Mouse (Mus musculus): ENCODE measurements around the gene Lgals9. TPM values are rescaled to one million over a fixed set of nuclear protein-coding genes. Genes with fewer than 3 reads are reported as not detected.

Gene Lgals9
- polyA plus RNA-seq, 1 experiment from 2014 or later = 5.1 TPM

- Histone ChIP-seq H3K36me3 (replicated peaks; ENCODE audit: control insufficient read depth, insufficient read depth, low read depth, low read length) (no peaks in the 10 kb centered on the region), H3K9me3 (replicated peaks; ENCODE audit: control insufficient read depth, low read length) (no peaks in the 10 kb centered on the region), H3K4me1 (ENCODE audit: control insufficient read depth, insufficient read depth, low read length) (0 out of 2 replicates have a peak, but pooled peaks cover under 1% of the 10 kb centered on the region), H3K9ac (replicated peaks; ENCODE audit: low read length) (no peak overlapping the region), H3K4me3 (ENCODE audit: low read depth, low read length) (no peak overlapping the region), H3K27me3 (ENCODE audit: control insufficient read depth, insufficient read depth, low read length) (no peaks in the 10 kb centered on the region), H3K4me2 (ENCODE audit: low read depth, low read length) (no peak overlapping the region), H3K27ac (replicated peaks; ENCODE audit: low read depth, low read length) (no peak overlapping the region)
- 87% methylated on average over 12 of the region's 12 CpGs for WGBS
- DNase-seq (ENCODE audit: low spot score) (no peak), ATAC-seq (replicated peaks; ENCODE audit: insufficient number of reproducible peaks, low FRiP score, low TSS enrichment, low read depth) (no peak)
These were observed 6.3 kb downstream of the Lgals9 start for GRCm38 (mm10) chr11:78978176-78979019.

- Histone ChIP-seq H3K4me3 (ENCODE audit: low read depth, low read length) (no peak overlapping the region), H3K27ac (replicated peaks; ENCODE audit: low read depth, low read length) (no peak overlapping the region), H3K27me3 (ENCODE audit: control insufficient read depth, insufficient read depth, low read length) (no peaks in the 10 kb centered on the region), H3K4me2 (ENCODE audit: low read depth, low read length) (no peak overlapping the region), H3K36me3 (replicated peaks; ENCODE audit: control insufficient read depth, insufficient read depth, low read depth, low read length) (no peaks in the 10 kb centered on the region), H3K9ac (replicated peaks; ENCODE audit: low read length) (no peak overlapping the region), H3K4me1 (ENCODE audit: control insufficient read depth, insufficient read depth, low read length) (0 out of 2 replicates have a peak, but pooled peaks cover 4% of the 10 kb centered on the region), H3K9me3 (replicated peaks; ENCODE audit: control insufficient read depth, low read length) (no peaks in the 10 kb centered on the region)
- DNase-seq (ENCODE audit: low spot score) (no peak), ATAC-seq (replicated peaks; ENCODE audit: insufficient number of reproducible peaks, low FRiP score, low TSS enrichment, low read depth) (no peak)
- WGBS = 74% methylated on average over 8 of the region's 8 CpGs
These were observed 7.8 kb downstream of the Lgals9 start for GRCm38 (mm10) chr11:78976731-78977510.

GRCm38 (mm10) chr11:78973381-78974150 lies 11.2 kb downstream of the Lgals9 start:
- Histone ChIP-seq H3K36me3 (replicated peaks; ENCODE audit: control insufficient read depth, insufficient read depth, low read depth, low read length) (no peaks in the 10 kb centered on the region), H3K9ac (replicated peaks; ENCODE audit: low read length) (no peak overlapping the region), H3K4me3 (ENCODE audit: low read depth, low read length) (no peak overlapping the region), H3K4me2 (ENCODE audit: low read depth, low read length) (no peak overlapping the region), H3K4me1 (ENCODE audit: control insufficient read depth, insufficient read depth, low read length) (0 out of 2 replicates have a peak, but pooled peaks cover 4% of the 10 kb centered on the region), H3K9me3 (replicated peaks; ENCODE audit: control insufficient read depth, low read length) (no peaks in the 10 kb centered on the region), H3K27me3 (ENCODE audit: control insufficient read depth, insufficient read depth, low read length) (no peaks in the 10 kb centered on the region), H3K27ac (replicated peaks; ENCODE audit: low read depth, low read length) (no peak overlapping the region)
- DNase-seq (ENCODE audit: low spot score) (peak; percentile 12), ATAC-seq (replicated peaks; ENCODE audit: insufficient number of reproducible peaks, low FRiP score, low TSS enrichment, low read depth) (no peak; the same call in 1 of the 2 replicates)
- 70% methylated on average over 17 of the region's 17 CpGs for WGBS

GRCm38 (mm10) chr11:78972811-78973351 lies 11.9 kb downstream of the Lgals9 start:
- no peaks in the 10 kb centered on the region for H3K36me3 ChIP-seq (replicated peaks; ENCODE audit: control insufficient read depth, insufficient read depth, low read depth, low read length)
- DNase-seq (ENCODE audit: low spot score) (peak; percentile 55), ATAC-seq (replicated peaks; ENCODE audit: insufficient number of reproducible peaks, low FRiP score, low TSS enrichment, low read depth) (no peak)
- no peaks in the 10 kb centered on the region for H3K27me3 ChIP-seq (ENCODE audit: control insufficient read depth, insufficient read depth, low read length)
- WGBS = 53% methylated on average over 8 of the region's 8 CpGs
- H3K9ac ChIP-seq (replicated peaks; ENCODE audit: low read length) = no peak overlapping the region
- no peak overlapping the region for H3K27ac ChIP-seq (replicated peaks; ENCODE audit: low read depth, low read length)
- H3K9me3 ChIP-seq (replicated peaks; ENCODE audit: control insufficient read depth, low read length) = no peaks in the 10 kb centered on the region
- no peak overlapping the region for H3K4me3 ChIP-seq (ENCODE audit: low read depth, low read length)
- H3K4me1 ChIP-seq (ENCODE audit: control insufficient read depth, insufficient read depth, low read length) = 0 out of 2 replicates have a peak, but pooled peaks cover 4% of the 10 kb centered on the region
- H3K4me2 ChIP-seq (ENCODE audit: low read depth, low read length) = no peak overlapping the region

DNA sequence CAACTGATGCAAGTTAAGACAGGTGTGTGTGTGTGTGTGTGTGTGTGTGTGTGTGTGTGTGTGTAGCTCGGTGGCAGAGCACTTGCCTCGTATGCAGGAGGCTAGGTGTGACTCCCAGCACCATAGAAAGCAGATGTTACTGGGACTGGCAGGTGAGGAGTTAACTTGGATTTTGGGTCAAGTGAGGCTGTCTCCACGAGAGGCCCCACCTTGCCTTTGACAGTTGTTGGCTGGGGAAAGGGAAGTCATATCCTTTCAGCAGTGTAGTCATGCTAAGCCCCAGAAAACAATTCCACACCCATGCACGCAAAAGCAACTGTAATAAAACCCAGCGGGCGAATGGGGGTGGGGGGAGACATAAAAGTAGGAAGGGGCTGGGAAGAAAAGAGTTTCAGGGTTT lies 12.4 kb downstream of the Lgals9 start:
- DNase-seq (ENCODE audit: low spot score) = peak; percentile 10
- no peaks in the 10 kb centered on the region for H3K36me3 ChIP-seq (replicated peaks; ENCODE audit: control insufficient read depth, insufficient read depth, low read depth, low read length)

GRCm38 (mm10) chr11:78971746-78972145 lies 13.0 kb downstream of the Lgals9 start:
- no peak overlapping the region for H3K4me3 ChIP-seq (ENCODE audit: low read depth, low read length)
- H3K9ac ChIP-seq (replicated peaks; ENCODE audit: low read length) = no peak overlapping the region
- H3K9me3 ChIP-seq (replicated peaks; ENCODE audit: control insufficient read depth, low read length) = no peaks in the 10 kb centered on the region
- H3K36me3 ChIP-seq (replicated peaks; ENCODE audit: control insufficient read depth, insufficient read depth, low read depth, low read length) = no peaks in the 10 kb centered on the region
- H3K4me2 ChIP-seq (ENCODE audit: low read depth, low read length) = no peak overlapping the region
- H3K4me1 ChIP-seq (ENCODE audit: control insufficient read depth, insufficient read depth, low read length) = 0 out of 2 replicates have a peak, but pooled peaks cover 4% of the 10 kb centered on the region
- H3K27ac ChIP-seq (replicated peaks; ENCODE audit: low read depth, low read length) = no peak overlapping the region
- no peak for DNase-seq (ENCODE audit: low spot score)
- WGBS = 81% methylated on average over 3 of the region's 3 CpGs
- no peak for ATAC-seq (replicated peaks; ENCODE audit: insufficient number of reproducible peaks, low FRiP score, low TSS enrichment, low read depth)
- no peaks in the 10 kb centered on the region for H3K27me3 ChIP-seq (ENCODE audit: control insufficient read depth, insufficient read depth, low read length)

More for the DNA sequence above, 12.4 kb downstream of the Lgals9 start:
- no peaks in the 10 kb centered on the region for H3K9me3 ChIP-seq (replicated peaks; ENCODE audit: control insufficient read depth, low read length)
- no peaks in the 10 kb centered on the region for H3K27me3 ChIP-seq (ENCODE audit: control insufficient read depth, insufficient read depth, low read length)
- WGBS = 33% methylated on average over 6 of the region's 6 CpGs
- 0 out of 2 replicates have a peak, but pooled peaks cover 4% of the 10 kb centered on the region for H3K4me1 ChIP-seq (ENCODE audit: control insufficient read depth, insufficient read depth, low read length)
- no peak overlapping the region for H3K4me2 ChIP-seq (ENCODE audit: low read depth, low read length)
- H3K4me3 ChIP-seq (ENCODE audit: low read depth, low read length) = no peak overlapping the region
- H3K27ac ChIP-seq (replicated peaks; ENCODE audit: low read depth, low read length) = no peak overlapping the region
- no peak for ATAC-seq (replicated peaks; ENCODE audit: insufficient number of reproducible peaks, low FRiP score, low TSS enrichment, low read depth)
- no peak overlapping the region for H3K9ac ChIP-seq (replicated peaks; ENCODE audit: low read length)

DNA sequence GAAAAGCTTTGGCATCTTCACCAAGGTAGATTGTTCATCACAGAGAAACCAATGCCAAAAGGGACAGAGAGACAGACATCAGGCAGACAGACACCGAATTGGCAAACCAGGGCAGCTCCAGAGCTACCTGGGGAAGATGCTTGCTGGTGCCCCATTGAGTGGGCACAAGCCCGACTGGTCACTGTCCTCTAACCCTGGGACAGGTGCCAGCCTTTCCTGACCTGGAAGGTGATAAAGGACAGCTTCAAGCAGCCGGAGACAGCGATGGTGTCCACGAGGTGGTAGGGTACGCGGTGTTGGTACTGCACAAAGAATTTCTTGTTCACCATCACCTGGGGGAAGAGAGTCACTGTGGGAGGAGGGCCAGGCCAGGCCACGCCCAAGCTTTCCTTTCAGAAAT lies 13.7 kb downstream of the Lgals9 start:
- Histone ChIP-seq H3K27me3 (ENCODE audit: control insufficient read depth, insufficient read depth, low read length) (no peaks in the 10 kb centered on the region), H3K4me1 (ENCODE audit: control insufficient read depth, insufficient read depth, low read length) (0 out of 2 replicates have a peak, but pooled peaks cover 4% of the 10 kb centered on the region), H3K4me3 (ENCODE audit: low read depth, low read length) (no peak overlapping the region), H3K9me3 (replicated peaks; ENCODE audit: control insufficient read depth, low read length) (no peaks in the 10 kb centered on the region), H3K9ac (replicated peaks; ENCODE audit: low read length) (no peak overlapping the region), H3K4me2 (ENCODE audit: low read depth, low read length) (no peak overlapping the region), H3K27ac (replicated peaks; ENCODE audit: low read depth, low read length) (no peak overlapping the region), H3K36me3 (replicated peaks; ENCODE audit: control insufficient read depth, insufficient read depth, low read depth, low read length) (no peaks in the 10 kb centered on the region)
- DNase-seq (ENCODE audit: low spot score) = no peak
- no peak for ATAC-seq (replicated peaks; ENCODE audit: insufficient number of reproducible peaks, low FRiP score, low TSS enrichment, low read depth)
- WGBS = 83% methylated on average over 8 of the region's 8 CpGs
